Mouse (Mus musculus) thymus, adult 2 months (tissue): ENCODE measurements around the gene Srcap. TPM values are rescaled to one million over a fixed set of nuclear protein-coding genes. Genes with fewer than 3 reads are reported as not detected.

Experiments
- DNase-seq: peaks from one replicate; pipeline ENCODE4 v3.0.0; 2021
- H3K27ac ChIP-seq: fragments of 200-500 bp; 2 replicates; pipeline ENCODE4 v1.5.1; 2012; ENCODE audit warnings: low read length, control low read depth; ENCODE audit not compliant: control insufficient read depth, insufficient read depth
- H3K27me3 ChIP-seq: fragments of 200-500 bp; 2 replicates; pipeline ENCODE4 v1.6.1; 2012; ENCODE audit warnings: mild to moderate bottlenecking, low read length, moderate library complexity, mixed read lengths; ENCODE audit not compliant: control insufficient read depth, insufficient read depth
- H3K36me3 ChIP-seq: fragments of 200-500 bp; 2 replicates; pipeline ENCODE4 v1.6.1; 2012; ENCODE audit warnings: mild to moderate bottlenecking, low read length, moderate library complexity; ENCODE audit not compliant: control insufficient read depth, insufficient read depth
- H3K4me1 ChIP-seq: fragments of 200-500 bp; replicated peaks from 2 replicates; pipeline ENCODE4 v1.6.1; 2012; ENCODE audit warnings: low read length; ENCODE audit not compliant: control insufficient read depth, insufficient read depth
- H3K4me3 ChIP-seq: fragments of 200-500 bp; 2 replicates; pipeline ENCODE4 v1.5.1; 2012; ENCODE audit warnings: mild to moderate bottlenecking, low read length, control low read depth, moderate library complexity; ENCODE audit not compliant: control insufficient read depth, insufficient read depth
- CTCF ChIP-seq: fragments of 200-500 bp; IDR thresholded peaks from 2 replicates; pipeline ENCODE4 v1.5.1; 2012; ENCODE audit warnings: mild to moderate bottlenecking, control low read depth, low read length, moderate library complexity, borderline replicate concordance; ENCODE audit not compliant: control insufficient read depth, poor library complexity, insufficient read depth; ENCODE audit errors: extremely low read depth
- POLR2A ChIP-seq: fragments of 200-500 bp; IDR thresholded peaks from 2 replicates; pipeline ENCODE4 v1.6.1; 2012; ENCODE audit warnings: mild to moderate bottlenecking, low read length, control low read depth, moderate library complexity; ENCODE audit not compliant: control insufficient read depth, poor library complexity, insufficient read depth; ENCODE audit errors: extremely low read depth
- WGBS: fragments of 180-500 bp; shearing (Covaris S2); methylation state at CpG from one replicate; pipeline ENCODE4 v1.1.7; 2018; 5-methylcytosine and 5-hydroxymethylcytosine counted together
- polyA plus RNA-seq: library from polyadenylated mRNA; depleted of rRNA; stranded (reverse); fragments of >200 nt; gene quantifications from 2 replicates; pipeline ENCODE4 v1.2.3, GENCODE M21; 2012

The Srcap gene
- polyA plus RNA-seq, 1 experiment: 92.3 TPM

- Histone ChIP-seq H3K27ac (no peak overlapping the region), H3K36me3 (peaks cover 37% of the 10 kb centered on the region), H3K4me3 (no peak overlapping the region), H3K27me3 (no peaks in the 10 kb centered on the region), H3K4me1 (peaks cover 13% of the 10 kb centered on the region)
- 70% methylated on average over 5 of the region's 5 CpGs for WGBS
- TF ChIP-seq CTCF (no peak), POLR2A (no peak)
- DNase-seq: no peak
Measured at GRCm38 (mm10) chr7:127587196-127587595, 75.4 kb downstream of the Srcap start.

GRCm38 (mm10) chr7:127588011-127588871 lies 76.5 kb downstream of the Srcap start, which contains the start of the genes Ccdc189 and Rnf40:
Gene Ccdc189 (minus strand): TSS chr7:127588595.
Gene Rnf40 (plus strand): TSS chr7:127588767.
- peak within 1 kb of the TSS; percentile 98 for H3K4me3 ChIP-seq
- peak; percentile 89 for DNase-seq
- peak; percentile 76; the same call in 1 of the 2 replicates for TF ChIP-seq POLR2A
- TF ChIP-seq CTCF: no peak
- H3K36me3 ChIP-seq: peaks cover 36% of the 10 kb centered on the region
- peak within 1 kb of the TSS; percentile 53; the same call in 1 of the 2 replicates for H3K27ac ChIP-seq
- under 1% methylated on average over 50 of the region's 50 CpGs for WGBS
- H3K4me1 ChIP-seq: peaks cover 13% of the 10 kb centered on the region
- no peaks in the 10 kb centered on the region for H3K27me3 ChIP-seq

- TF ChIP-seq CTCF: no peak
- TF ChIP-seq POLR2A: 0 out of 2 replicates have a peak, but pooled peaks have one; percentile 7
- WGBS: 4% methylated on average over 29 of the region's 29 CpGs
- H3K27ac ChIP-seq: peak overlapping the region; percentile 42; the same call in 1 of the 2 replicates
- peaks cover 37% of the 10 kb centered on the region for H3K36me3 ChIP-seq
- no peaks in the 10 kb centered on the region for H3K27me3 ChIP-seq
- peaks cover 13% of the 10 kb centered on the region for H3K4me1 ChIP-seq
- H3K4me3 ChIP-seq: peak overlapping the region; percentile 98
- DNase-seq: no peak
Measured at GRCm38 (mm10) chr7:127588901-127589300, 77.1 kb downstream of the Srcap start.

- peaks cover 43% of the 10 kb centered on the region for H3K36me3 ChIP-seq
- no peak overlapping the region for H3K27ac ChIP-seq
- TF ChIP-seq CTCF (no peak), POLR2A (no peak)
- no peak for DNase-seq
- WGBS: 95% methylated on average over 9 of the region's 9 CpGs
- peaks cover 13% of the 10 kb centered on the region for H3K4me1 ChIP-seq
- H3K4me3 ChIP-seq: no peak overlapping the region
- no peaks in the 10 kb centered on the region for H3K27me3 ChIP-seq
Measured at GRCm38 (mm10) chr7:127589637-127590036, 77.9 kb downstream of the Srcap start.

GRCm38 (mm10) chr7:127591108-127591507 lies 79.3 kb downstream of the Srcap start:
- DNase-seq: no peak
- no peaks in the 10 kb centered on the region for H3K27me3 ChIP-seq
- H3K4me1 ChIP-seq: peaks cover 13% of the 10 kb centered on the region
- peaks cover 58% of the 10 kb centered on the region for H3K36me3 ChIP-seq
- WGBS: 95% methylated on average over 10 of the region's 10 CpGs
- TF ChIP-seq CTCF (no peak), POLR2A (no peak)
- no peak overlapping the region for H3K27ac ChIP-seq
- no peak overlapping the region for H3K4me3 ChIP-seq

GRCm38 (mm10) chr7:127592575-127592974 lies 80.8 kb downstream of the Srcap start:
- peaks cover 13% of the 10 kb centered on the region for H3K4me1 ChIP-seq
- H3K27me3 ChIP-seq: no peaks in the 10 kb centered on the region
- no peak for DNase-seq
- H3K36me3 ChIP-seq: peaks cover 73% of the 10 kb centered on the region
- no peak overlapping the region for H3K27ac ChIP-seq
- no peak overlapping the region for H3K4me3 ChIP-seq
- no peak for TF ChIP-seq POLR2A
- no peak for TF ChIP-seq CTCF
- WGBS: 97% methylated on average over 14 of the region's 14 CpGs
